Mouse (Mus musculus) right cerebral cortex, adult 2 months (tissue): Measurements from ENCODE around the gene Mrpl45.

ENCODE experiments used
- DNase-seq, 2 experiments: peaks; one replicate each; pipeline ENCODE4 v3.0.0; 2021 to 2022; ENCODE audit warnings: low spot score in 2 of 2

The Mrpl45 gene

GRCm38 (mm10) chr11:97333896-97334295 is 18.4 kb downstream of the Mrpl45 start:
- no peak for DNase-seq

- DNase-seq, result no peak
Measured at GRCm38 (mm10) chr11:97334400-97334799, 18.9 kb downstream of the Mrpl45 start.

GRCm38 (mm10) chr11:97336238-97336637 is 20.7 kb downstream of the Mrpl45 start:
- no peak for DNase-seq

DNA sequence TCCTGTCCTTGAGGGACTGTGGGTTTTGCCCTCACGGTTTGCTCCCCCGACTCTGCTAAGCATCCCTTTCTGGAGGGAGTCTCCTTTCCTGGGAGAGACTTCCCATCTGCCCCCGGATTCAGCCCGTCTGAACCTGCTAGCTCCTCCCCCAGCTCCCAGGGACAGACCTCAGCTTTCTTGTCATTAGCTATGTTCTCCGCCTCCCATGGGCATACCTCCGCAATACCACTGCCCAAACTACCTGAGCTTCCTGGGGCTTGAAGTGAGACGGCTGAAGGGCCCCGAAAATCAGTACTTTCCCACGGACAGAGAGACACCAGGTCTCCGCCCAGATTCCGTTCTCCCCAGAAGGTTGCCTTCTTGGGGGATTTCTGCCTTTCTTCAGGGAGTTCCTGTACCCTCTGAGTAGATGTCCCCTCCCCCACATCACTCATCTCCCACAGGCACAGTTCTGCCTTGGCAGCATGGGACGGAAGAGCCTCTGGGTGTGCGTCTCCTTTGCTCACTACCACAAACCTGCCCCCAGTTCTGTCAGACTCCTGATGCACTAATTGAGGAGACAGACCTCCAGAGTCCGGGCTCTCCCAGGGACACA is 21.3 kb downstream of the Mrpl45 start:
- no peak for DNase-seq

DNA sequence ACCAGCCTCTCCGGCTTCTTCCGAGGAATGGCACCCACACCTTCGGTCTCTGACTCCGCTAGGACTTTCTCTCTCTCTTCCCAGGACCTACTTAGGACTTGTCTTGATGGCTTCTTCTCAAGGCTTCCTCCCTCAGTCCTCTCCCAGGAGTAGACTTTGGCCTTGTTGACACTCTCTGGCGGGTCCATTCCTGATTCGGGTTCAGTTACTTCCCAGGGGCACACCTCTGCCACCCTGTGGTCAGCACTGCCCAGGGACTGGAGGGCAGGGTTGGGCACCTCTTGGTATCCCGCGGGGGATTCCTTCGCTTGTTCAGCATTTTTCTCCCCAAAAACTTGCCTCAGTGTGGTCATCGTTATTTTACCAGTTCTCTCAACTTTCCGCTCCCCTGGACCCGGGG is 21.8 kb downstream of the Mrpl45 start:
- no peak for DNase-seq

- DNase-seq, result no peak
Measured at GRCm38 (mm10) chr11:97338302-97338976, 22.9 kb downstream of the Mrpl45 start.

DNA sequence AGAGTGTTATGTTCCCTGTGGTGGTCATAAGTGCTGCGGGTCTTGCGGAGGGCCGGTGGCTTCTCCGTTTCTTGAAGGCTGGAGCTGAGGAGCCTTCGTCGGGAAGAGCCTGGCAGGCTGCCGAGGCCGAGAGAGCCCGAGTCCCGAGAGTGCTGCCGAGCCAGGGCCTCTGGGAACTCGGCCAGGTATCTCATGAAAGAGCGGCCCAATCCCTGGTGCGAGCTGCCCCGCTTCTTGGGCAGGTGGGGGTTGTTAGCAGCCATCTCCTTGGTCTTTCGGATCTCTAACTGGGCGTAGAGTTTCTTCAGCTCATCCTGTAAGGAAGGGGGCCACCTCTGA is 23.4 kb downstream of the Mrpl45 start:
- peak; percentile 27 to 53 for DNase-seq

DNA sequence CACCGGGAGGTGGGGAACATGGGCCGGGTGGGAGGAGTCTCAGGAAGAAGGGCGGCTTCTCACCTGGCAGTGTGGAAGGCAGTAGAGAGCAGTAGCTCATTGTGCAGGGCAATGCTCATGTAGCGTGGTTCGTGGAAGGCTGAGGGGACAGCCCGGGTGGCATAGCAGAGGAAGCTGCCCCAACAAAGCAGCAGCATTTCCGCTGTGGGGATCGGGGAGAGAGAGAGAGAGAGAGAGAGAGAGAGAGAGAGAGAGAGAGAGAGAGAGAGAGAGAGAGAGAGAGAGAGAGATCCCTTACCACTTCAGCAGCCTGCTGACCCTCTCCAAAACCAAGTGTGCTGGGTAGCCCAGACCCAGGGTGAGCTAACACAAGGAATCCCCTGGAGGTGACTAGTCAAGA is 27.7 kb downstream of the Mrpl45 start:
- DNase-seq, result no peak

- no peak for DNase-seq
Measured at GRCm38 (mm10) chr11:97343619-97344018, 28.1 kb downstream of the Mrpl45 start.

DNA sequence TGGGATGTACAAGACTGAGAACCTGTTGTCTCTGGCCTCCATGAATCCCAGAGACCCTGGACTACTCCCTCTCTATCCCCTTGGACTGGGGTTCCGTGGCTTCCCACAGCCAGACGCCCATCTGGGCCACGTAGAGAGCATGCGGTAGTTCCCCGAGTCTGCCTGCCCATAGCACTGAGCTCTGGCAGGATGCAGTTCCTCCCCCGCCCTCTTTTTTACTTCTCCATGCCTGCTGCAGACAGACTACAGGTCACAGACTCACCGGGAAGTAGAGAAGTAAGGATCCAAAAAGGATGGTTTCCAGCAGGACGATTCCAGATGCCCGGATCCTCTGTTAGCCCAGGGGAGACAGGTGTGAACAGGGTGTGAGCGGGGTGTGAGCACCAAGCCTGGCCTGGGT is 29.9 kb downstream of the Mrpl45 start:
- no peak for DNase-seq

GRCm38 (mm10) chr11:97346383-97346782 is 30.9 kb downstream of the Mrpl45 start:
- no peak for DNase-seq

- DNase-seq, result no peak
Measured at GRCm38 (mm10) chr11:97347291-97347690, 31.8 kb downstream of the Mrpl45 start.

- peak; percentile 56 to 65 for DNase-seq
Measured at GRCm38 (mm10) chr11:97350035-97350434, 34.5 kb downstream of the Mrpl45 start.

DNA sequence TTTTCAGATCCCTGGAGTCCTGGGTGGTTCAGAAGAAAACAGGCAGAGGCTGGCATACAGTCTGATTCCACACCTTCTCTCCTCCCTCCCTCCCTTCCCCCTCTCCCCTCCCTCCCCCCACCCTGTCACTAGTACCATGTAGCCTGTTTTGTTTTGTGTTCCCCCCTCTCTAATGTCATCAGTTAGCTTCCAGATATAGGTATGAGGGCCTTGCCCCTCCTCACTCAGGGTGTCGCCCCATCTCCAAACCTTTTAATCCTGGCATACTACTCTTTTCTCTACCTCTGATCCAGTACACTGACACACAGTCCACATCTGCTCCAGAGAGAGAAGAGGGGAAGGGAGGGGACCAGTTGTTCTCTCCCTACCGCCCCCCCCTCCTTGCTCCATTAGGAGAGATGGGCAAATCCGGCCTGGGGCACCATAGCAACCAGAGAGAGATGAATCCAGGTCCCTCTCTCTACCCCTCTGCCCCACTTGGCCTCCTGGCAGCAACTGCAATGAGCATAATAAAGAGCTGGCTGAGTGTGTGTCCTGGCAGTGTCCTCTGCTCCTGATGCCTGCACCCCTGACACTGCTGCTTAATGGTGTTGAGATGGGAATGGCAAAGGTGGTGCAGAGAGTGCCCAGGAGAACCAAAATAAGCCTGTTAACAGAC is 36.6 kb downstream of the Mrpl45 start, which contains the start of gene Gpr179:
Gene Gpr179, minus strand, starts transcription at position 51 of the 658 bp plus-strand sequence.
- DNase-seq, result no peak

DNA sequence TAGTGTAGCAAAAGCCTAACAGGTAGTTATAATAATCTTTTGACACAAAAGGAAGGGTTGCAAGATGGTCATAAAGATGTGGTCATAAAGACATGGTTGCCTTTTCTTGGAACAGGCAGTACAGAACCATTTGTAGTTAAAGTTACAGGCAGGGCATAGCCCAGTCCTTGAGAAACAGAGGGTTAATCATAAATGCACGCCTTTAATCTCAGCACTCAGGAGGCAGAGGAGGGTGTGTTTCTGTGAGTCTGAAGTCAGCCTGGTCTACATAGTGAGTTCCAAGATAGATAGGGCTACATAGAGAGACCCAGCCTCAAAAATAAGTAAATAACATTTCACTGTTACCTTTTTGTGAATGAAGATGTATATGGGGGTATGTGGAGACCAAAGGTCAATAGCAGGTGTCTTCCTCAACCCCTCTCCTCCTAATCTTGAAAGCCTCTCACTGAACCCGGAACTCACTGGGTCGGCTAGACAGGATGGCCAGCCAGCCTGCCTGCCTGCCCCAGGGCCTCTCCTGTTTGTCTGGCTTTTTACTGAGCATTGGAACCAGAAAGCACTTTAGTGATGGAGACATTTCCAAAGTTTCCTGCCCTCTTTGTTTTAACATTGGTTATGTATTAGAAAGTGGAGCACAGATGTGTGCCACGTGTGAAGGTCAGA is 37.5 kb downstream of the Mrpl45 start:
- no peak for DNase-seq

DNA sequence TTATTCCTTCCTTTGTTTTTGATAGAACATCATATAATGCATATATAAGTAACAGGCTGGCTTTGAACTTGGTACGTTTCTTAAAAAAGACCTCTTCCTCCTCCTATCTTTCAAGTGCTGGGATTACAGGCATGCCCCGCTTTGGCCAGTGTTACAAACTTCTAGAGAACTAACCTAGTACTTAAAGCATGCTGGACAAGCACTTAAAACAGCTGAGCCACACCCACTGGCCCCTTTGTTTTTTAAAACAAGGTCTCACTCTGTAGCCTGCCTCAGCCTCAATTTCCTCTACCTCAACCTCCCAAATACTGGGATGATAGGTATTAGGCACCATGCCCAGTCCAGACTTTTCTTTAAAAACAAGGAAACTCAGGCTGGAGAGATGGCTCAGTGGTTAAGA is 39.1 kb downstream of the Mrpl45 start:
- no peak for DNase-seq

- DNase-seq, result no peak
Measured at GRCm38 (mm10) chr11:97355247-97355646, 39.7 kb downstream of the Mrpl45 start.

DNA sequence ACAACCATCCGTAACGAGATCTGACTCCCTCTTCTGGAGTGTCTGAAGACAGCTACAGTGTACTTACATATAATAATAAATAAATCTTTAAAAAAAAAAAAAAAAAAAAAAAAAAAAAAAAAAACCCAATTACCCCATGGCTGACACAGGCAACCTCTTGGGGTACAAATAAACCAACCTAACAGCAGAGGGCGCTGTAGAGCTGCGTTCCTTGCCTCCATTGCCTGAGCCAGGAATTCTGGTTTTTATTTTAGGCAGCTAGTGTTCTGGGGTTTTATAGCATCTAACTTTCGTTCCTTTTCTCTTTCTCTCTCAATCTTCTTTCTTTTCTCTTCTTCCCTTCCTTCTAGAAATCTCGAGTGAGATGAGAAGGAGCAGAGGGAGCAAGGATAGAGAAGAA is 42.1 kb downstream of the Mrpl45 start:
- DNase-seq, result peak; percentile 82 to 83

DNA sequence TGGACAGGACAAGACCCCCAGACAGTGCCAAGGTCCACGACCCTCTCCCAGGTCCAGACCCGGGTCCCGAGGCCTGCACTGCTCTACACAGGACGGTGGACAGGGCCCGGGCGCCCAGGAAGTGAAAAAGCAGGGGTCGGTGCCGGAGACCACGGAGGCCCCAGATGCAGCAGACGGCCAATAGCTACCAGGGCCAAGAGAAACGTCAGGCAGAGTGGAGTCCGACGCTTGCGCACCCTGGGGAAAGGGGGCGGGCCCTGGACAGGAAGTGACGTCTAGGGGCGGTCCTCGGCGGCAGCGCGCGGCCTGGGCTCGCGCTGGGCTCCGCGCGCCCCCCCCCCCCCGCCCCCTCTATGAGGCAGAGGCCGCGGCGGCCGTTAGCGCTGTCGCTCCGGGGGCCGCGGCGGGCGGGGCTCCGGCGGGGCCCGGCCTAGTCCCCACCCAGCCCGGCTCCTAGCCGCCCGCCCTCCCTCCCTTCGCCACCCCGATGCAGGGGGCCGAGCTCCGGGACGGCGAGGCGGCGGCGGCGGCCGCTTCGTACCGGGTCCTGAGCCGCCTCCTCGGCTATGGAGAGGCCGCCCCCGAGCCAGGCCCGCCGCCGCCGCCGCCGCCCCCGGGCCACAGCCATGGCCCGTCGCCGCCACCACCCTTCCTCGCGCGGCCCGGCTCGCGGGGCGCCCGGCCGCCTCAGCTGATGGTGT is 46.6 kb downstream of the Mrpl45 start, which contains the start of gene Socs7:
Gene Socs7, plus strand, starts transcription at position 604 of the 701 bp plus-strand sequence.
- DNase-seq, result peak; percentile 95

DNA sequence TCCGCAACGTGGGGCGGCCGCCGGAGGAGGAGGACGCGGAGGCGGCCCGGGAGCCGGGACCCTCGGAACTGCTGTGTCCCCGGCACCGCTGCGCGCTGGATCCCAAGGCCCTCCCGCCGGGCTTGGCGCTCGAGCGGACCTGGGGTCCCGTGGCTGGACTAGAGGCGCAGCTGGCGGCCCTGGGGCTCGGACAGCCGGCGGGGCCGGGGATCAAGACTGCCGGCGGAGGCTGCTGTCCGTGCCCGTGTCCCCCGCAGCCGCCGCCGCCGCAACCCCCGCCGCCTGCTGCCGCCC is 47.1 kb downstream of the Mrpl45 start:
- DNase-seq, result peak in 1 of 2 experiments; percentile 29

- no peak for DNase-seq
Measured at GRCm38 (mm10) chr11:97362943-97363643, 47.6 kb downstream of the Mrpl45 start.

DNA sequence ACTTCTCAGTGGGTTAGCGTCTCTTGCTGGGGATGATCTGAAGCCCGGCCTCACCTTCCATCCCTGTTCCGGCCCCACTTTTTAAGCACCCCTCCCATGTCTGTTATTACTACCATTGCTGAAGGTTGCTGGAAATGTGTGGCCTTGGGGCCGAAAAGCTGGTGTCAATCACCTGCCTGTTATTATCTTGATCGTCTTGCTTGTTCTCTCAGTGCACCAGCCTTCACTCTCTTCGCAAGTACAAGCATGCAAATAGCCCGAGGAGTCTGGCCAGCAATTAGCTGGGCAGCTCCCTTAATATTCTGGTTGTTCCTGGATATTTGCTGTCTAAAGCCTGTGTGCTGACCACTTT is 48.1 kb downstream of the Mrpl45 start:
- no peak for DNase-seq
